Mouse (Mus musculus) thymus, postnatal 10 days (tissue): Measurements from ENCODE around the gene Gm6763.
"Not testable (repeated sequence)": the region's sequence is repeated elsewhere in the genome, so short reads cannot be mapped to it uniquely, and the experiment has no call there.

Experiments used
- DNase-seq, 2 experiments: peaks; one replicate each; pipeline ENCODE4 v3.0.0; 2021; ENCODE audit warnings: low spot score in 2 of 2

The Gm6763 gene

DNA sequence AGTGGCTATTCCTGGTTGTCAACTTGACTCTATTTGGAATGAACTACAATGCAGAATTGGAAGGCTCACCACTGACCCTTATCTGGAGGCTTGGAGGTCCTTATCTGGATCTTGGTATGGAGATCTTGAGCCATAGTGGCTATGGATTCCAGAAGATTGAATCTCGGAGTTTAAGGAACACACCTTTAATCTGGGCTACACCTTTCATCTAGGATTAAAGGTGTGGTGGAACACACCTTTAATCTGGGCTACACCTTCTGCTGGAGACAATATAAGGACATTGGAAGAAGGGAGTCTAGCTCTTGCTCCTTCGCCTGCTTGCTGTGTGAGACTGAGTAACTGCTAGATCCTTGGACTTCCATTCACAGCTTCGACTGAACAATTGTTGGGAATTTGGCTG is at the start of gene Gm6763:
Gene Gm6763 (plus strand): TSS at position 301 of the 400 bp plus-strand sequence.
- DNase-seq: not testable (repeated sequence)

DNA sequence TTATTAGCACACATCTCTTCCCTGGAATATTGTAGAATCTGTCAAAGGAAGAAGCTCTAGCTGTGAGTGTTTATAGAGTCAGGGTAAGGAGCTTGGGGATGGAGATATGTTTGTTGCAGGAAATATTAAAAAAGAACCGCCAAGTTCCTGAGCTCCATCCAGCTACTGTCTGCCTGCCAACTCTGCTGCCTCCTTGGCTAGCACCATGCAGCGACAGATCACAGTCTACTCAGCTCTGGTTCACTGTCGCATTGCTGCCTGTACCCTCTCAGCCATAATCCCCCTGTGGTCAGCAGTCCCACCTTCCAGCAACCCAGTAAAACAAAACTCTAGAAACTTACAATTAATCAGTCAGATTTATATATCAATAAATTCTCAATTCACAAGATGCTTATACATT is 41.3 kb upstream of the Gm6763 start:
- no peak for DNase-seq

DNA sequence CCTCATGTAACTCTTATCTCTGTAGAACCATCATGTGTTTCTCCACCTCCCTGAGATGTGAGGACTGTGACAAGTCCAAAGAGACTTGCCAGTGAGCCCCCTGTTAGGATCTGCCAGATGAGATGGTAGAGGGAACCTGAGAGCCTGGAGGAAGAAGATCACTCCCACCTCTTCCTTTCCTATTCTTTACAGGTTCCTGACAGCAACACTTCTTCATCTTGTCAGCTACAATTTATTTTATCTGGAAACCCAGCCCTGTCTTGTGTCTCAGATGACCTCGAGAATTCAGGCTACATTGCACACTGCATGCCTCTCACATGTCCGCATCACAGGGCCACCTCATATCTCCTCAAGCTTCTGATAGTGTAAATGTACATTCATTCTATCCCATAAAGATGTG is 33.0 kb upstream of the Gm6763 start:
- no peak for DNase-seq

DNA sequence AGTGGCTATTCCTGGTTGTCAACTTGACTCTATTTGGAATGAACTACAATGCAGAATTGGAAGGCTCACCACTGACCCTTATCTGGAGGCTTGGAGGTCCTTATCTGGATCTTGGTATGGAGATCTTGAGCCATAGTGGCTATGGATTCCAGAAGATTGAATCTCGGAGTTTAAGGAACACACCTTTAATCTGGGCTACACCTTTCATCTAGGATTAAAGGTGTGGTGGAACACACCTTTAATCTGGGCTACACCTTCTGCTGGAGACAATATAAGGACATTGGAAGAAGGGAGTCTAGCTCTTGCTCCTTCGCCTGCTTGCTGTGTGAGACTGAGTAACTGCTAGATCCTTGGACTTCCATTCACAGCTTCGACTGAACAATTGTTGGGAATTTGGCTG is 8.6 kb upstream of the Gm6763 start, which contains the start of gene Gm21293:
Gene Gm21293 (plus strand): TSS at position 301 of the 400 bp plus-strand sequence.
- DNase-seq: not testable (repeated sequence)

DNA sequence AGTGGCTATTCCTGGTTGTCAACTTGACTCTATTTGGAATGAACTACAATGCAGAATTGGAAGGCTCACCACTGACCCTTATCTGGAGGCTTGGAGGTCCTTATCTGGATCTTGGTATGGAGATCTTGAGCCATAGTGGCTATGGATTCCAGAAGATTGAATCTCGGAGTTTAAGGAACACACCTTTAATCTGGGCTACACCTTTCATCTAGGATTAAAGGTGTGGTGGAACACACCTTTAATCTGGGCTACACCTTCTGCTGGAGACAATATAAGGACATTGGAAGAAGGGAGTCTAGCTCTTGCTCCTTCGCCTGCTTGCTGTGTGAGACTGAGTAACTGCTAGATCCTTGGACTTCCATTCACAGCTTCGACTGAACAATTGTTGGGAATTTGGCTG is 8.4 kb downstream of the Gm6763 start, which contains the start of gene Gm8764:
Gene Gm8764 (plus strand): TSS at position 301 of the 400 bp plus-strand sequence.
- DNase-seq: not testable (repeated sequence)

DNA sequence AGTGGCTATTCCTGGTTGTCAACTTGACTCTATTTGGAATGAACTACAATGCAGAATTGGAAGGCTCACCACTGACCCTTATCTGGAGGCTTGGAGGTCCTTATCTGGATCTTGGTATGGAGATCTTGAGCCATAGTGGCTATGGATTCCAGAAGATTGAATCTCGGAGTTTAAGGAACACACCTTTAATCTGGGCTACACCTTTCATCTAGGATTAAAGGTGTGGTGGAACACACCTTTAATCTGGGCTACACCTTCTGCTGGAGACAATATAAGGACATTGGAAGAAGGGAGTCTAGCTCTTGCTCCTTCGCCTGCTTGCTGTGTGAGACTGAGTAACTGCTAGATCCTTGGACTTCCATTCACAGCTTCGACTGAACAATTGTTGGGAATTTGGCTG is 16.9 kb downstream of the Gm6763 start, which contains the start of gene Gm21304:
Gene Gm21304 (plus strand): TSS at position 301 of the 400 bp plus-strand sequence.
- not testable (repeated sequence) for DNase-seq

DNA sequence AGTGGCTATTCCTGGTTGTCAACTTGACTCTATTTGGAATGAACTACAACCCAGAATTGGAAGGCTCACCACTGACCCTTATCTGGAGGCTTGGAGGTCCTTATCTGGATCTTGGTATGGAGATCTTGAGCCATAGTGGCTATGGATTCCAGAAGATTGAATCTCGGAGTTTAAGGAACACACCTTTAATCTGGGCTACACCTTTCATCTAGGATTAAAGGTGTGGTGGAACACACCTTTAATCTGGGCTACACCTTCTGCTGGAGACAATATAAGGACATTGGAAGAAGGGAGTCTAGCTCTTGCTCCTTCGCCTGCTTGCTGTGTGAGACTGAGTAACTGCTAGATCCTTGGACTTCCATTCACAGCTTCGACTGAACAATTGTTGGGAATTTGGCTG is 25.4 kb downstream of the Gm6763 start, which contains the start of gene Gm21312:
Gene Gm21312 (plus strand): TSS at position 301 of the 400 bp plus-strand sequence.
- DNase-seq: not testable (repeated sequence)

DNA sequence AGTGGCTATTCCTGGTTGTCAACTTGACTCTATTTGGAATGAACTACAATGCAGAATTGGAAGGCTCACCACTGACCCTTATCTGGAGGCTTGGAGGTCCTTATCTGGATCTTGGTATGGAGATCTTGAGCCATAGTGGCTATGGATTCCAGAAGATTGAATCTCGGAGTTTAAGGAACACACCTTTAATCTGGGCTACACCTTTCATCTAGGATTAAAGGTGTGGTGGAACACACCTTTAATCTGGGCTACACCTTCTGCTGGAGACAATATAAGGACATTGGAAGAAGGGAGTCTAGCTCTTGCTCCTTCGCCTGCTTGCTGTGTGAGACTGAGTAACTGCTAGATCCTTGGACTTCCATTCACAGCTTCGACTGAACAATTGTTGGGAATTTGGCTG is 33.9 kb downstream of the Gm6763 start, which contains the start of gene Gm20765:
Gene Gm20765 (plus strand): TSS at position 301 of the 400 bp plus-strand sequence.
- DNase-seq: not testable (repeated sequence)

DNA sequence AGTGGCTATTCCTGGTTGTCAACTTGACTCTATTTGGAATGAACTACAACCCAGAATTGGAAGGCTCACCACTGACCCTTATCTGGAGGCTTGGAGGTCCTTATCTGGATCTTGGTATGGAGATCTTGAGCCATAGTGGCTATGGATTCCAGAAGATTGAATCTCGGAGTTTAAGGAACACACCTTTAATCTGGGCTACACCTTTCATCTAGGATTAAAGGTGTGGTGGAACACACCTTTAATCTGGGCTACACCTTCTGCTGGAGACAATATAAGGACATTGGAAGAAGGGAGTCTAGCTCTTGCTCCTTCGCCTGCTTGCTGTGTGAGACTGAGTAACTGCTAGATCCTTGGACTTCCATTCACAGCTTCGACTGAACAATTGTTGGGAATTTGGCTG is 42.4 kb downstream of the Gm6763 start, which contains the start of gene Gm4340:
Gene Gm4340 (plus strand): TSS at position 301 of the 400 bp plus-strand sequence.
- DNase-seq: not testable (repeated sequence)
